Mouse (Mus musculus): Measurements from ENCODE around the gene Wfdc1. TPM values are rescaled to one million over a fixed set of nuclear protein-coding genes. Genes with fewer than 3 reads are reported as not detected.

Gene Wfdc1
- polyA plus RNA-seq (2021; fragmentation: Nextera tagmentation) = 12.7 and 15.6 TPM in 2 replicates
- long read RNA-seq, experiment 1, transcript Wfdc1-201 (7 exons, 1,371 nt) = major isoform, 10 of 10 reads
- long read RNA-seq, experiment 1, partial matches to known transcripts = 0 of 10 reads
- long read RNA-seq, experiment 1, other reads (novel, unspliced or antisense) = 0 of 10 reads
- long read RNA-seq, experiment 2, transcript Wfdc1-201 (7 exons, 1,371 nt) = major isoform, 21 of 22 reads
- long read RNA-seq, experiment 2, partial matches to known transcripts = 0 of 22 reads
- long read RNA-seq, experiment 2, other reads (novel, unspliced or antisense) = 1 of 22 reads

GRCm38 (mm10) chr8:119666219-119666951, at the start of gene Wfdc1:
Gene Wfdc1, plus strand, starts transcription at chr8:119666365.

GRCm38 (mm10) chr8:119635378-119635777, 30.8 kb upstream of the Wfdc1 start, which contains the start of gene Kcng4:
Gene Kcng4, minus strand, starts transcription at chr8:119635680.

GRCm38 (mm10) chr8:119699549-119700134, 33.5 kb downstream of the Wfdc1 start, which contains the start of gene Atp2c2:
Gene Atp2c2, plus strand, starts transcription at chr8:119700009.

Other genes starting within 250 kb of the Wfdc1 start
- 0.63 and 0.73 TPM in 2 replicates for gene Osgin1, start 232.2 kb upstream of the Wfdc1 start, polyA plus RNA-seq (2021; fragmentation: Nextera tagmentation)
- gene Necab2, start 219.6 kb upstream of the Wfdc1 start, polyA plus RNA-seq (2021; fragmentation: Nextera tagmentation) = 60.4 and 76.7 TPM in 2 replicates
- not detected in 2 replicates for gene Slc38a8, start 164.7 kb upstream of the Wfdc1 start, polyA plus RNA-seq (2021; fragmentation: Nextera tagmentation)
- 15.0 and 16.7 TPM in 2 replicates for gene Mbtps1, start 107.6 kb upstream of the Wfdc1 start, polyA plus RNA-seq (2021; fragmentation: Nextera tagmentation)
- 39.3 and 40.8 TPM in 2 replicates for gene Hsdl1, start 91.2 kb upstream of the Wfdc1 start, polyA plus RNA-seq (2021; fragmentation: Nextera tagmentation)
- 0.79 and 0.95 TPM in 2 replicates for gene Dnaaf1, start 91.1 kb upstream of the Wfdc1 start, polyA plus RNA-seq (2021; fragmentation: Nextera tagmentation)
- 3.2 and 3.5 TPM in 2 replicates for gene Taf1c, start 61.1 kb upstream of the Wfdc1 start, polyA plus RNA-seq (2021; fragmentation: Nextera tagmentation)
- gene Adad2, start 53.6 kb upstream of the Wfdc1 start, polyA plus RNA-seq (2021; fragmentation: Nextera tagmentation) = 0.08 TPM in 1 of 2 replicates, not detected in the other
- 4.7 TPM in 2 replicates for gene Kcng4, start 30.7 kb upstream of the Wfdc1 start, polyA plus RNA-seq (2021; fragmentation: Nextera tagmentation)
- gene Atp2c2, start 33.6 kb downstream of the Wfdc1 start, polyA plus RNA-seq (2021; fragmentation: Nextera tagmentation) = 0.23 and 0.33 TPM in 2 replicates
- 5.9 and 7.4 TPM in 2 replicates for gene Tldc1, start 112.1 kb downstream of the Wfdc1 start, polyA plus RNA-seq (2021; fragmentation: Nextera tagmentation)
- gene Cotl1, start 174.2 kb downstream of the Wfdc1 start, polyA plus RNA-seq (2021; fragmentation: Nextera tagmentation) = 41.9 and 50.8 TPM in 2 replicates
- gene Klhl36, start 195.9 kb downstream of the Wfdc1 start, polyA plus RNA-seq (2021; fragmentation: Nextera tagmentation) = 6.8 TPM in 2 replicates
- gene Usp10, start 244.0 kb downstream of the Wfdc1 start, polyA plus RNA-seq (2021; fragmentation: Nextera tagmentation) = 64.5 and 68.1 TPM in 2 replicates
- 3.1 and 5.9 TPM in 2 replicates for gene Gm20388, start 244.5 kb downstream of the Wfdc1 start, polyA plus RNA-seq (2021; fragmentation: Nextera tagmentation)

Measured in layer of hippocampus, adult 6 months (tissue).